Mouse (Mus musculus) CH12.LX (cell line): Measurements from ENCODE around the gene Gata2. TPM values are rescaled to one million over a fixed set of nuclear protein-coding genes. Genes with fewer than 3 reads are reported as not detected.

Experiments
- DNase-seq: peaks from one replicate; pipeline ENCODE4 v3.0.0-alpha.2; 2013; ENCODE audit errors: extremely low read depth
- H3K27ac ChIP-seq: 2 replicates; pipeline ENCODE4 v1.5.1; 2012; ENCODE audit warnings: low read depth, mild to moderate bottlenecking, control low read depth, moderate library complexity; ENCODE audit not compliant: insufficient read depth
- H3K27me3 ChIP-seq: replicated peaks from 2 replicates; pipeline ENCODE3; 2012; ENCODE audit warnings: inconsistent platforms
- H3K36me3 ChIP-seq, 2 experiments: replicated peaks in 1 of 2; 2 replicates each; pipeline versions ENCODE3 to v1.6.1; 2012; ENCODE audit warnings: inconsistent platforms in 1 of 2, low read length in 1 of 2, mild to moderate bottlenecking in 1 of 2, mixed read lengths in 1 of 2, moderate library complexity in 1 of 2; ENCODE audit not compliant: control insufficient read depth in 1 of 2, insufficient read depth in 1 of 2
- H3K4me1 ChIP-seq, 2 experiments: 2 replicates each; pipeline ENCODE4 v1.6.1; 2012; ENCODE audit warnings: inconsistent platforms in 1 of 2, moderate library complexity in 1 of 2; ENCODE audit not compliant: insufficient read depth in 2 of 2, control insufficient read depth in 1 of 2
- H3K4me2 ChIP-seq: 2 replicates; pipeline ENCODE4 v1.6.1; 2012; ENCODE audit warnings: low read depth, mild to moderate bottlenecking, control low read depth; ENCODE audit not compliant: poor library complexity, insufficient read depth, severe bottlenecking
- H3K4me3 ChIP-seq, 3 experiments: fragments of 150-350 bp in 1 of 3; sonication (generic) in 1 of 3; replicated peaks in 1 of 3; 2 replicates each; pipeline versions ENCODE3 to v1.5.1; 2011 to 2012; ENCODE audit warnings: low read depth in 2 of 3, low read length in 2 of 3, mild to moderate bottlenecking in 2 of 3, moderate library complexity in 2 of 3, control low read depth in 1 of 3, improper control_type of control experiment in 1 of 3, inconsistent platforms in 1 of 3, mixed read lengths in 1 of 3; ENCODE audit not compliant: poor library complexity in 1 of 3
- H3K79me2 ChIP-seq: replicated peaks from 2 replicates; pipeline ENCODE4 v1.6.1; 2012; ENCODE audit warnings: mild to moderate bottlenecking, moderate library complexity; ENCODE audit not compliant: control insufficient read depth, poor library complexity, insufficient read depth, severe bottlenecking; ENCODE audit errors: extremely low read depth
- H3K9ac ChIP-seq: 2 replicates; pipeline ENCODE4 v1.6.1; 2012; ENCODE audit warnings: low read depth, mild to moderate bottlenecking, control low read depth, moderate library complexity; ENCODE audit not compliant: insufficient read depth
- H3K9me3 ChIP-seq: replicated peaks from 2 replicates; pipeline ENCODE3; 2012; ENCODE audit warnings: low read length, inconsistent platforms, mixed read lengths
- BHLHE40 ChIP-seq: IDR thresholded peaks from 2 replicates; pipeline ENCODE4 v1.6.1; 2011; ENCODE audit warnings: mild to moderate bottlenecking, low read depth, low read length, improper control_type of control experiment
- CHD2 ChIP-seq: IDR thresholded peaks from 2 replicates; pipeline ENCODE4 v1.6.1; 2011; ENCODE audit warnings: low read length, improper control_type of control experiment
- E2F4 ChIP-seq: IDR thresholded peaks from 2 replicates; pipeline ENCODE4 v1.6.1; 2011; ENCODE audit warnings: low read depth, low read length, improper control_type of control experiment; ENCODE audit not compliant: insufficient replicate concordance
- ELF1 ChIP-seq: IDR thresholded peaks from 2 replicates; pipeline ENCODE4 v1.6.1; 2014; ENCODE audit warnings: low read depth, mild to moderate bottlenecking, inconsistent platforms, low read length, improper control_type of control experiment
- GABPA ChIP-seq: IDR thresholded peaks from 2 replicates; pipeline ENCODE4 v1.6.1; 2012; ENCODE audit warnings: low read depth, low read length, improper control_type of control experiment, inconsistent platforms; ENCODE audit not compliant: insufficient replicate concordance
- IRF4 ChIP-seq: IDR thresholded peaks from 2 replicates; pipeline ENCODE4 v1.6.1; 2014; ENCODE audit warnings: low read depth, mild to moderate bottlenecking, inconsistent platforms, low read length, improper control_type of control experiment
- JUND ChIP-seq: conservative IDR thresholded peaks from 2 replicates; pipeline ENCODE4 v1.6.1; 2011; ENCODE audit warnings: low read depth, low read length, improper control_type of control experiment
- MXI1 ChIP-seq: IDR thresholded peaks from 2 replicates; pipeline ENCODE4 v1.6.1; 2011; ENCODE audit warnings: mild to moderate bottlenecking, low read depth, low read length, improper control_type of control experiment
- MYC ChIP-seq: IDR thresholded peaks from 2 replicates; pipeline ENCODE4 v1.6.1; 2011; ENCODE audit warnings: low read depth, mild to moderate bottlenecking, improper control_type of control experiment, low read length
- NRF1 ChIP-seq: IDR thresholded peaks from 2 replicates; pipeline ENCODE4 v1.6.1; 2014; ENCODE audit warnings: low read depth, mild to moderate bottlenecking, inconsistent platforms, low read length, improper control_type of control experiment, moderate library complexity
- PAX5 ChIP-seq: IDR thresholded peaks from 2 replicates; pipeline ENCODE4 v1.6.1; 2012; ENCODE audit warnings: low read length, inconsistent platforms, mixed read lengths
- POLR2A ChIP-seq: IDR thresholded peaks from 2 replicates; pipeline ENCODE4 v1.6.1; 2011; ENCODE audit warnings: low read depth, mild to moderate bottlenecking, improper control_type of control experiment, low read length
- POLR2AphosphoS2 ChIP-seq: IDR thresholded peaks from 2 replicates; pipeline ENCODE4 v1.6.1; 2011; ENCODE audit warnings: low read depth, low read length, improper control_type of control experiment
- RCOR1 ChIP-seq: conservative IDR thresholded peaks from 2 replicates; pipeline ENCODE4 v1.6.1; 2012; ENCODE audit warnings: low read depth, mild to moderate bottlenecking, inconsistent platforms, low read length, improper control_type of control experiment
- SMC3 ChIP-seq: IDR thresholded peaks from 2 replicates; pipeline ENCODE4 v1.6.1; 2011; ENCODE audit warnings: low read depth, low read length, improper control_type of control experiment
- TBP ChIP-seq: conservative IDR thresholded peaks from 2 replicates; pipeline ENCODE4 v1.6.1; 2011; ENCODE audit warnings: low read depth, low read length, improper control_type of control experiment
- TCF12 ChIP-seq: IDR thresholded peaks from 2 replicates; pipeline ENCODE4 v1.6.1; 2014; ENCODE audit warnings: low read depth, mild to moderate bottlenecking, inconsistent platforms, low read length, improper control_type of control experiment
- USF1 ChIP-seq: IDR thresholded peaks from 2 replicates; pipeline ENCODE4 v1.6.1; 2014; ENCODE audit warnings: low read depth, mild to moderate bottlenecking, inconsistent platforms, low read length, improper control_type of control experiment
- ZC3H11A ChIP-seq: IDR thresholded peaks from 2 replicates; pipeline ENCODE4 v1.6.1; 2012; ENCODE audit warnings: low read depth, mild to moderate bottlenecking, inconsistent platforms, low read length, improper control_type of control experiment
- ZKSCAN1 ChIP-seq: IDR thresholded peaks from 2 replicates; pipeline ENCODE4 v1.6.1; 2012; ENCODE audit warnings: low read depth, inconsistent platforms, low read length, improper control_type of control experiment, borderline replicate concordance
- dilution Hi-C: fragments of 300-500 bp; cut with MboI; formaldehyde crosslinking; loops from 2 replicates; pipeline ENCODE4 v1.14.3; 2020; ENCODE audit warnings: low sequenced_read_pairs; ENCODE audit not compliant: extremely low pct_unique_long_range_greater_than_20kb, extremely low pct_ligation_motif_present
- in situ Hi-C: fragments of 300-500 bp; cut with MboI; formaldehyde crosslinking; loops from 3 replicates; pipeline ENCODE4 v1.14.3; 2019; ENCODE audit warnings: low sequenced_read_pairs, low pct_ligation_motif_present, low pct_unique_long_range_greater_than_20kb, mixed read lengths
- polyA plus RNA-seq: library from polyadenylated mRNA; unstranded; fragments of >175 nt; gene quantifications from 2 replicates; pipeline ENCODE4 v1.2.1, GENCODE M21; 2012; ENCODE audit warnings: low read depth; ENCODE audit not compliant: insufficient read length
- total RNA-seq, 2 experiments: library from RNA; depleted of rRNA; stranded (reverse); fragments of 300-350 nt in 1 of 2; fragments of >200 nt in 1 of 2; gene quantifications; 2 replicates each; pipeline ENCODE4 v1.2.3; 2012 to 2014

Gene Gata2
- total and polyA plus RNA-seq, 3 experiments, result not detected

GRCm38 (mm10) chr6:88216199-88216598 lies 22.5 kb downstream of the Gata2 start:
- dilution Hi-C loops (no loop called here), in situ Hi-C loops (no loop called here)
- no peaks in the 10 kb centered on the region for H3K79me2 ChIP-seq
- no peak for DNase-seq
- H3K4me3 ChIP-seq, result no peak overlapping the region
- peaks cover 8% of the 10 kb centered on the region for H3K9me3 ChIP-seq
- no peaks in the 10 kb centered on the region for H3K4me1 ChIP-seq
- no peaks in the 10 kb centered on the region for H3K36me3 ChIP-seq
- peaks cover 31% of the 10 kb centered on the region for H3K27me3 ChIP-seq
- H3K27ac ChIP-seq, result no peak overlapping the region
- TF ChIP-seq RCOR1, result no peak
- no peak overlapping the region for H3K4me2 ChIP-seq
- no peak overlapping the region for H3K9ac ChIP-seq

GRCm38 (mm10) chr6:88219094-88219493 lies 25.4 kb downstream of the Gata2 start:
- dilution Hi-C loops, result no loop called here

GRCm38 (mm10) chr6:88221968-88222367 lies 28.3 kb downstream of the Gata2 start, which contains the start of gene Dnajb8:
Dnajb8 (plus strand) TSS chr6:88222268.
- Histone ChIP-seq H3K4me1 (peaks cover 0 to 7% of the 10 kb centered on the region in 2 experiments; a peak in 2 of 4 replicates), H3K27me3 (peaks cover 66% of the 10 kb centered on the region), H3K27ac (no peak within 1 kb of the TSS), H3K4me3 (no peak within 1 kb of the TSS), H3K79me2 (no peaks in the 10 kb centered on the region), H3K4me2 (no peak within 1 kb of the TSS), H3K9ac (no peak within 1 kb of the TSS), H3K9me3 (peaks cover 7% of the 10 kb centered on the region), H3K36me3 (no peaks in the 10 kb centered on the region)
- no peak for DNase-seq
- TF ChIP-seq GABPA (no peak), IRF4 (no peak), POLR2A (no peak), ELF1 (no peak), BHLHE40 (no peak)
- dilution Hi-C loops, result no loop called here
- in situ Hi-C loops, result no loop called here

More at GRCm38 (mm10) chr6:88219094-88219493, 25.4 kb downstream of the Gata2 start:
- Histone ChIP-seq H3K27me3 (peaks cover 59% of the 10 kb centered on the region), H3K27ac (no peak overlapping the region), H3K4me1 (no peaks in the 10 kb centered on the region), H3K9me3 (peaks cover 8% of the 10 kb centered on the region), H3K9ac (no peak overlapping the region), H3K4me2 (no peak overlapping the region), H3K36me3 (no peaks in the 10 kb centered on the region), H3K79me2 (no peaks in the 10 kb centered on the region), H3K4me3 (no peak overlapping the region)
- DNase-seq, result no peak
- in situ Hi-C loops, result no loop called here
- TF ChIP-seq POLR2A (no peak), ELF1 (no peak), GABPA (no peak), POLR2AphosphoS2 (no peak), TBP (no peak), TCF12 (no peak), BHLHE40 (no peak), USF1 (no peak), E2F4 (no peak), MXI1 (no peak), NRF1 (no peak), MYC (no peak), PAX5 (no peak), ZKSCAN1 (no peak), JUND (no peak), SMC3 (no peak), CHD2 (no peak), ZC3H11A (no peak)
